Mouse (Mus musculus): Measurements from ENCODE around the gene Mpped2. TPM values are rescaled to one million over a fixed set of nuclear protein-coding genes. Genes with fewer than 3 reads are reported as not detected.

Mpped2 gene
- polyA plus RNA-seq, 1 experiment from 2014 or later = 92.9 TPM

DNA sequence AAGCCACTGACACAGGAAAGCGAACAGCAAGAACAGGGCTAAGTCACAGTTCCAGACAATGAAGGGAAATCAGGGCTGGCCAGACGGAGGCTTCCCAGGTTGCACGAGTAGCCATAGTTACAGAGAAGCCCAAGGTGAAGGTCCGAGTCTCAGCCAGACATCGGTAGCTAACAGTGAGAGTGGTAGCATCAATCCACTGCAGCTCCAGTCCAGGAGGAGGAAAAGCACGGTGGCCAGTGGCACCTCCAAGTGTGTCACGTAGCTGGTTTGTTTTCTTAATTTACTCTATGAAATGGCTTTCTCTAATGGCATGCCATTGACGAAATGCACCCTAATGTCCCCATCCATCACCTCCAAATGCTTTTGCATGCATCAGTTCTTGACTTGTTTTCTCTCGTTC is 180.1 kb downstream of the Mpped2 start:
- WGBS = 91% methylated on average over 9 of the region's 9 CpGs
- DNase-seq (ENCODE audit: low spot score) = no peak

DNA sequence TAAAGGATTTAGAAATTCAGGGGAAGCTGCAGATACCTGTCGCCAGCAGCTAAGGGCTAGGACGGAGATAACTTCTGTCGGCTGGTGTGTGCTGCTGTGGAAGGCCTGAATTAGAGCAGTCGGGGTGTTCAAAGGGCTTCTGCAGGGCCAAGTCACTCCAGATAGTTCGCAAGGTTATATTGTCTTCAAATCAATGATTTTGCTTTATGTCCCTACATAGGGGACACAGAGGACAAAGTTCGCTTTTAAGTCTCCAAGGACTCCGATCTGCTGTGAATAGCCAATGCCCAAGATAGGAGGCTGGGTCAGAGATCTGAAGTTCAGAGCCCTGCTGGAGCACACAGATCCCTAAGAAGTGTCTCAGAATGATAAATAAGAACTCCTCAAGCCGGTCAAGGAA is 190.3 kb downstream of the Mpped2 start:
- Histone ChIP-seq H3K4me1 (0 out of 2 replicates have a peak, but pooled peaks cover 6% of the 10 kb centered on the region), H3K9me3 (no peaks in the 10 kb centered on the region), H3K4me3 (no peak overlapping the region), H3K27me3 (replicated peaks; ENCODE audit: low read depth, poor library complexity, severe bottlenecking) (no peaks in the 10 kb centered on the region), H3K36me3 (replicated peaks) (no peaks in the 10 kb centered on the region), H3K27ac (replicated peaks) (no peak overlapping the region)
- DNase-seq (ENCODE audit: low spot score) = no peak
- WGBS = 83% methylated on average over 8 of the region's 8 CpGs

More for the DNA sequence above, 180.1 kb downstream of the Mpped2 start:
- no peaks in the 10 kb centered on the region for H3K9me3 ChIP-seq
- no peaks in the 10 kb centered on the region for H3K4me1 ChIP-seq
- H3K27me3 ChIP-seq (replicated peaks; ENCODE audit: low read depth, poor library complexity, severe bottlenecking) = no peaks in the 10 kb centered on the region
- peaks cover 36% of the 10 kb centered on the region for H3K36me3 ChIP-seq (replicated peaks)
- H3K27ac ChIP-seq (replicated peaks) = no peak overlapping the region
- H3K4me3 ChIP-seq = no peak overlapping the region

DNA sequence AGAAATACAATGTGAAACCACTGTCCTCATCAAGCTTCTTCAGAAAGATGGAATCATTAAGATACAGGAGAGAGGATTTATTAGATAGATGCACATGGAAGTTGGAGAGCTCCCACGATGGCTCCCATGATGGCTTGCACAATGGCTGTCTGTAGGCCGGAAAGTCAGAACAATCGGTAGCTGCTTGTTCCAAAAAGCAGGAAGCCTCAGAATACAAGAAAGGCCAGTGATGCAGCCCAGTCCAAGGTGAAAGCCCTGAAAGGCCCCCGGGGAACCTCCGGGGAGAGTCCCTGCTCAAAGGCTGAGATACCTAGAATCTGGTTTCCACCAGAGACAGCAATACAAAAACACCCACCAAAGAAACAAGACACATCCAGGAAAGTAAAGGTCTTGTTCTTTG is 195.1 kb downstream of the Mpped2 start:
- peaks cover 30% of the 10 kb centered on the region for H3K4me1 ChIP-seq
- H3K27ac ChIP-seq (replicated peaks) = no peak overlapping the region
- no peak overlapping the region for H3K4me3 ChIP-seq
- no peaks in the 10 kb centered on the region for H3K9me3 ChIP-seq
- no peaks in the 10 kb centered on the region for H3K27me3 ChIP-seq (replicated peaks; ENCODE audit: low read depth, poor library complexity, severe bottlenecking)
- no peaks in the 10 kb centered on the region for H3K36me3 ChIP-seq (replicated peaks)
- no peak for DNase-seq (ENCODE audit: low spot score)
- WGBS = 92% methylated on average over 5 of the region's 5 CpGs

DNA sequence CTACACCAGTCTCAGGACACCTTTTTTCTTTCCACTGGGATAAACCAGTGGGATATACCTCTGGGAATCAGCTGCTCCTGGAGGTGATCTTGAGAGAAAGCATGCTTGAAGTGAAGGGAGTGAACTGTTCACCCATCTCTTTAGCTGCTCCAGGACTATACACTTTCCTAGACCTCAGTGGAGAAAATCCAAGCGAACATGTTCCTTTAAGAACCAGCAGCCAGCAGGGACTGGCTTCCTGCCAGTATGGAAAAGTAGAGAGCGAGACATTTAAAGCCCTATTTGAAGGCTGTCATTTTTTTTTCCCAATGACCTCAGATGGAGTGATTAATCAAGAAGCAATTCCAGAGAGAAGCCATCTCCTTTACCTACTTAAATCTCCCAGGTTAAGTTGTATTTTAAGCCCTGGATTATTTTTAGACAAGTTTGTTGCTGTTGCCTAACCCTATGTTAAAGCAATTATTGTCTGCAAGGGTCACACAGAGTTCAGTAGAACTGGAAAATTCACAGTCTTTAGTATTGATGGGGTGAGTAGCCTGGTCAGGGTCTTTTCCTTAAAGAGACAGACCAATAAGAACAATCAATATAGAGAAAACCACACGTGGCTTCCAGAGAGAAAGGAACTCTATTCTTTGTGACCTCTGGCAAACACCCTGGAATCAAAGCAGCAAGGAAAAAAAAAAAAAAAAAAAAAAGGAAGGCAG is 196.4 kb downstream of the Mpped2 start:
- no peaks in the 10 kb centered on the region for H3K27me3 ChIP-seq (replicated peaks; ENCODE audit: low read depth, poor library complexity, severe bottlenecking)
- DNase-seq (ENCODE audit: low spot score) = no peak
- WGBS = 28% methylated on average over 3 of the region's 3 CpGs
- H3K36me3 ChIP-seq (replicated peaks) = no peaks in the 10 kb centered on the region
- no peak overlapping the region for H3K4me3 ChIP-seq
- H3K9me3 ChIP-seq = no peaks in the 10 kb centered on the region
- H3K27ac ChIP-seq (replicated peaks) = no peak overlapping the region
- H3K4me1 ChIP-seq = peaks cover 31% of the 10 kb centered on the region

DNA sequence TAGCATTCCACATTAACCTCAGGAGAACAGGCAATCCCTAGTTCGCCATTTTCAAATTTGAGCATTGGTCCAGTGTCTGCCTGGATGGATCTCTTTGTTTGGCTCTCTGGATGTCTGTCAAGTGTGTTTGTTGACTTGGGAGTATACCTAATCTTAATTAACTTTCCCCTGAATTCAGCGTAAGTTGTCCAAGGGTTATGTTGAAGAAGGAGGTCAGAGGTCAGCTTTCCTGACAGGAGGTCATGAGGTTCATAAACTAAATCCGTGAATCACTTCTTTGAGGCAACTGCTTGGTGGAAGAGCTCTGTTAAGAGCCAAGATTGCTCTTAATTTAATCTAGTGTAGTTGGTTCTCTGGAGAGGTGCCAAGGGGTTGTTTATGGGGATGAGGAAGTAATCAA is 200.3 kb downstream of the Mpped2 start:
- no peak overlapping the region for H3K27ac ChIP-seq (replicated peaks)
- no peaks in the 10 kb centered on the region for H3K9me3 ChIP-seq
- DNase-seq (ENCODE audit: low spot score) = no peak
- peaks cover 7% of the 10 kb centered on the region for H3K27me3 ChIP-seq (replicated peaks; ENCODE audit: low read depth, poor library complexity, severe bottlenecking)
- H3K4me3 ChIP-seq = no peak overlapping the region
- peaks cover 43% of the 10 kb centered on the region for H3K4me1 ChIP-seq
- no peaks in the 10 kb centered on the region for H3K36me3 ChIP-seq (replicated peaks)
- WGBS = 12% methylated on average over 3 of the region's 3 CpGs

DNA sequence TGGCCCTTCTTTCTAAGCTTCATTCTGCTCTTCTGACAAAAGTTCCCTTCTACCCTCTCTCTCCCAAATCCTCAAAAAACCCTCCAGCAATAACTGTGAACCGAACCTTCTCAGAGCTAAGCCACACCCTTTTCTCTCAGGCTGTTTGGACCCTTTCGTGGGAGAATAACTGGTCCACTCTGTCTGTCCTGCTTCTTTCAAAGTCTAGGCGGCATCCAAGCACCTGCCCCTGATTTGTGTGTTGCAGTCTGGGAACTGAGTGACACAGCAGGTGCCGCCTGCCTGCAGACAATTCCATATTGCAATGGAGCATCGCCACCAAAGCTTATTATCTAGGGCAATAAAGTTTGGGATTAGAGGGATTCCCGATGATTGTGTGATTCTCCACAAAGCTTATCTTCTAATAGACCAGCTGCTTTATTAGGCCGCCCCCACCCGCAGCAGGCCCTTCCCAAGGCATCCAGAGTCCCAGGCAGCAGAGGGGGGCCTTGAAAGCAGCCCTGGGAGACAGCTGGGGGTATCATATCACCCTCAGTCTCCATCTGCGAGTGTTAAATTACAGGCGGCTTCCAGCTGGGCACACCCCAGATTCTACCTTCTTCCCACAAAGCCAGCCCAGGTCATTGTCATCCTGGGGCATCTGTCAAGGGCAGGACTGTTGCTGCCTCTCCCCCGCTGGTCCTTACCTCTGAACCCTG is 202.4 kb downstream of the Mpped2 start:
- Histone ChIP-seq H3K4me1 (peaks cover 28% of the 10 kb centered on the region), H3K4me3 (no peak overlapping the region), H3K27me3 (replicated peaks; ENCODE audit: low read depth, poor library complexity, severe bottlenecking) (peaks cover 7% of the 10 kb centered on the region), H3K9me3 (no peaks in the 10 kb centered on the region), H3K27ac (replicated peaks) (no peak overlapping the region), H3K36me3 (replicated peaks) (no peaks in the 10 kb centered on the region)
- DNase-seq (ENCODE audit: low spot score) = peak; percentile 28
- WGBS = 23% methylated on average over 11 of the region's 11 CpGs

DNA sequence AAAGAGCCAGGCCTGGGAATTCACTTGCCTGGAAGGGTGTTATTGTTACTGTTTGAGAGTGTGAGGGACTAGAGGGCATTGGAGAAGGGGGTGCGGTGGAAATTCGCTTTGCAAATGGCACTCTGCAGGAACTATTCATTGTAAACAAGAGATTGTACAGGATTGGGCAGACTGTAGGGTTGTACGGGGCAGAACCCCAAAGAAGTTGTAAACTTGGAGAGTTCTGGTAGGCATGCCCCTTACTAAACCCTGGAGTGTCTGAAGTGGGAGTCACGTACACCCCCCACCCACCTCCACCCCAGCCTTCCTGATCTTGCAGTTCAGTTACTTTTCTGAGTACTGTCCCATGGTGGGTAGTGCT is 202.9 kb downstream of the Mpped2 start:
- no peak overlapping the region for H3K27ac ChIP-seq (replicated peaks)
- 47% methylated on average over 4 of the region's 4 CpGs for WGBS
- H3K27me3 ChIP-seq (replicated peaks; ENCODE audit: low read depth, poor library complexity, severe bottlenecking) = peaks cover 7% of the 10 kb centered on the region
- H3K36me3 ChIP-seq (replicated peaks) = no peaks in the 10 kb centered on the region
- no peak for DNase-seq (ENCODE audit: low spot score)
- H3K4me1 ChIP-seq = peaks cover 23% of the 10 kb centered on the region
- no peak overlapping the region for H3K4me3 ChIP-seq
- H3K9me3 ChIP-seq = no peaks in the 10 kb centered on the region

DNA sequence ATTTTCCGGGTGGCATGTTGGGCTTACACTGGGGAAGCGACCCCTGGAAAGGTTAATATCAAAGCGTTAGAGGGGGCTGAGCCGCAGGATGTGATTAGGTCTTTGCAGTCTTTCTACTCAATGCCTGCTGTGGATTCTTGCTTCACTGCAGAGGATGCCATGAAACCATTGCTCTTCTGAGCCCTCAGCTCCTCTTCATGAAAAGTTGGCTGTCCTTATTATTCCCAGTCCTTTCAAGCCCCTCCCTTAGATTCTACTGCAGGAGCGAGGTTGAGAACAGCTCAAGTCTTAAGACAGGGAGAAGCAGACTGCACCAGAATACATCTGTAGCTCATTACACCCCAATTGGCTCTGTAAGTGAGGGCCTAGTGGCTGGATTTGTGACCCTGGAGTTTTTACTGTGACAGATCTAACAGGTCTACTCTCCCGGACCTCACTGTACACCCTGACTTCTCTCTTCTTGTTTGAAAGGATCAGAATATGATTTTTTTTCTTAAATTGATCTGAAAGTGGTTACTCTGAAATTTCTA is 218.9 kb downstream of the Mpped2 start:
- Histone ChIP-seq H3K36me3 (replicated peaks) (no peaks in the 10 kb centered on the region), H3K4me1 (peaks cover 22% of the 10 kb centered on the region), H3K9me3 (no peaks in the 10 kb centered on the region), H3K4me3 (no peak overlapping the region), H3K27me3 (replicated peaks; ENCODE audit: low read depth, poor library complexity, severe bottlenecking) (no peaks in the 10 kb centered on the region), H3K27ac (replicated peaks) (no peak overlapping the region)
- 50% methylated on average over 6 of the region's 6 CpGs for WGBS
- peak; percentile 39 for DNase-seq (ENCODE audit: low spot score)
